Mouse (Mus musculus) sigmoid colon, adult 10 weeks (tissue): ENCODE results near the gene Vmn1r120. TPM values are rescaled to one million over a fixed set of nuclear protein-coding genes. Genes with fewer than 3 reads are reported as not detected.

Source experiments
- polyA plus RNA-seq: library from polyadenylated mRNA; stranded (reverse); fragments of 350-450 nt; fragmentation: Illumina TruSeq; extraction: RNeasy Lipid Tissue Mini Kit (QIAGEN cat#74804); gene quantifications from one replicate; pipeline ENCODE4 v1.2.3, GENCODE M21; 2014; ENCODE audit warnings: low read depth, low replicate concordance

The Vmn1r120 gene
- not detected for polyA plus RNA-seq

GRCm38 (mm10) chr7:21053684-21054083, at the start of gene Vmn1r120:
Gene Vmn1r120 (minus strand): TSS chr7:21053784.

GRCm38 (mm10) chr7:21098413-21098812, 44.8 kb upstream of the Vmn1r120 start, which contains the start of gene Vmn1r121:
Gene Vmn1r121 (minus strand): TSS chr7:21098513.

GRCm38 (mm10) chr7:21012355-21012754, 41.2 kb downstream of the Vmn1r120 start, which contains the start of gene Vmn1r119:
Gene Vmn1r119 (minus strand): TSS chr7:21012455.

Other genes with a start within 250 kb of the Vmn1r120 start
- gene Vmn1r114, start 241.6 kb downstream of the Vmn1r120 start, polyA plus RNA-seq, result not detected
- gene Vmn1r115, start 208.8 kb downstream of the Vmn1r120 start, polyA plus RNA-seq, result not detected
- gene Vmn1r116, start 181.5 kb downstream of the Vmn1r120 start, polyA plus RNA-seq, result not detected
- not detected for gene Vmn1r117, start 169.7 kb downstream of the Vmn1r120 start, polyA plus RNA-seq
- not detected for gene Vmn1r118, start 141.4 kb downstream of the Vmn1r120 start, polyA plus RNA-seq
- not detected for gene Vmn1r119, start 41.3 kb downstream of the Vmn1r120 start, polyA plus RNA-seq
- gene Vmn1r121, start 44.7 kb upstream of the Vmn1r120 start, polyA plus RNA-seq, result not detected
- gene Vmn1r122, start 80.3 kb upstream of the Vmn1r120 start, polyA plus RNA-seq, result not detected
- not detected for gene Vmn1r123, start 108.4 kb upstream of the Vmn1r120 start, polyA plus RNA-seq
- gene Gm5157, start 136.6 kb upstream of the Vmn1r120 start, polyA plus RNA-seq, result not detected
- not detected for gene Vmn1r124, start 206.8 kb upstream of the Vmn1r120 start, polyA plus RNA-seq
- not detected for gene Vmn1r125, start 218.4 kb upstream of the Vmn1r120 start, polyA plus RNA-seq
- gene Vmn1r126, start 247.7 kb upstream of the Vmn1r120 start, polyA plus RNA-seq, result not detected